Mouse (Mus musculus) hindbrain, embryonic 10.5 days (tissue): Measurements from ENCODE around the gene A2ml1. TPM values are rescaled to one million over a fixed set of nuclear protein-coding genes. Genes with fewer than 3 reads are reported as not detected.

Source experiments
- DNase-seq: peaks from one replicate; pipeline ENCODE4 v3.0.0-alpha.2; 2017; ENCODE audit warnings: low spot score
- H3K27ac ChIP-seq: fragments of 300-500 bp; sonication (generic); 2 replicates; pipeline ENCODE4 v1.5.1; 2016; ENCODE audit warnings: mild to moderate bottlenecking, moderate library complexity
- H3K27me3 ChIP-seq: fragments of 300-500 bp; sonication (generic); 2 replicates; pipeline ENCODE4 v1.6.1; 2016; ENCODE audit warnings: mild to moderate bottlenecking; ENCODE audit not compliant: poor library complexity, insufficient read depth, severe bottlenecking
- H3K36me3 ChIP-seq: fragments of 300-500 bp; sonication (generic); 2 replicates; pipeline ENCODE4 v1.6.1; 2016; ENCODE audit warnings: mild to moderate bottlenecking, moderate library complexity
- H3K4me1 ChIP-seq: fragments of 300-500 bp; sonication (generic); replicated peaks from 2 replicates; pipeline ENCODE4 v1.6.1; 2016; ENCODE audit warnings: mild to moderate bottlenecking
- H3K4me3 ChIP-seq: fragments of 300-500 bp; sonication (generic); 2 replicates; pipeline ENCODE4 v1.5.1; 2016; ENCODE audit warnings: mild to moderate bottlenecking, moderate library complexity
- H3K9me3 ChIP-seq: fragments of 300-500 bp; sonication (generic); 2 replicates; pipeline ENCODE4 v1.6.1; 2016; ENCODE audit warnings: mild to moderate bottlenecking, moderate library complexity
- WGBS: fragments of 180-500 bp; shearing (Covaris S2); methylation state at CpG from one replicate; pipeline ENCODE4 v1.1.7; 2016; 5-methylcytosine and 5-hydroxymethylcytosine counted together
- polyA plus RNA-seq: library from polyadenylated mRNA; unstranded; fragments of >200 nt; fragmentation: Nextera tagmentation; extraction: Ambion mirVana; gene quantifications from 2 replicates; pipeline ENCODE4 v1.2.1, GENCODE M21; 2016

A2ml1 gene
- polyA plus RNA-seq, 1 experiment from 2014 or later = not detected

- H3K9me3 ChIP-seq = no peaks in the 10 kb centered on the region
- no peaks in the 10 kb centered on the region; the same call in 1 of the 2 replicates for H3K4me1 ChIP-seq
- H3K36me3 ChIP-seq = no peaks in the 10 kb centered on the region
- DNase-seq = peak; percentile 23
- no peak overlapping the region for H3K4me3 ChIP-seq
- no peak overlapping the region for H3K27ac ChIP-seq
- H3K27me3 ChIP-seq = no peaks in the 10 kb centered on the region
- 61% methylated on average over 9 of the region's 9 CpGs for WGBS
Measured at GRCm38 (mm10) chr6:128597121-128597522, 15.7 kb upstream of the A2ml1 start.

GRCm38 (mm10) chr6:128594651-128595050 is 13.2 kb upstream of the A2ml1 start:
- no peak overlapping the region for H3K27ac ChIP-seq
- no peak for DNase-seq
- no peak overlapping the region for H3K4me3 ChIP-seq
- H3K27me3 ChIP-seq = no peaks in the 10 kb centered on the region
- 89% methylated on average over 9 of the region's 9 CpGs for WGBS
- H3K36me3 ChIP-seq = no peaks in the 10 kb centered on the region
- H3K9me3 ChIP-seq = no peaks in the 10 kb centered on the region
- no peaks in the 10 kb centered on the region; the same call in 1 of the 2 replicates for H3K4me1 ChIP-seq

GRCm38 (mm10) chr6:128589426-128589825 is 8.0 kb upstream of the A2ml1 start:
- no peaks in the 10 kb centered on the region for H3K9me3 ChIP-seq
- H3K4me3 ChIP-seq = no peak overlapping the region
- WGBS = 56% methylated on average over 4 of the region's 4 CpGs
- H3K4me1 ChIP-seq = no peaks in the 10 kb centered on the region
- no peaks in the 10 kb centered on the region for H3K27me3 ChIP-seq
- H3K36me3 ChIP-seq = no peaks in the 10 kb centered on the region
- H3K27ac ChIP-seq = no peak overlapping the region
- DNase-seq = no peak

- no peaks in the 10 kb centered on the region for H3K27me3 ChIP-seq
- no peak overlapping the region for H3K4me3 ChIP-seq
- H3K9me3 ChIP-seq = no peaks in the 10 kb centered on the region
- H3K4me1 ChIP-seq = no peaks in the 10 kb centered on the region
- 92% methylated on average over 6 of the region's 6 CpGs for WGBS
- H3K27ac ChIP-seq = no peak overlapping the region
- DNase-seq = no peak
- no peaks in the 10 kb centered on the region for H3K36me3 ChIP-seq
Measured at GRCm38 (mm10) chr6:128587619-128588018, 6.2 kb upstream of the A2ml1 start.

GRCm38 (mm10) chr6:128585642-128586245 is 4.3 kb upstream of the A2ml1 start:
- H3K36me3 ChIP-seq = no peaks in the 10 kb centered on the region
- no peaks in the 10 kb centered on the region for H3K4me1 ChIP-seq
- H3K4me3 ChIP-seq = no peak overlapping the region
- no peak for DNase-seq
- no peak overlapping the region for H3K27ac ChIP-seq
- WGBS = 83% methylated on average over 11 of the region's 11 CpGs
- H3K27me3 ChIP-seq = no peaks in the 10 kb centered on the region
- no peaks in the 10 kb centered on the region for H3K9me3 ChIP-seq

GRCm38 (mm10) chr6:128584070-128584660 is 2.8 kb upstream of the A2ml1 start:
- Histone ChIP-seq H3K9me3 (no peaks in the 10 kb centered on the region), H3K27ac (no peak overlapping the region), H3K4me1 (no peaks in the 10 kb centered on the region), H3K36me3 (no peaks in the 10 kb centered on the region), H3K27me3 (no peaks in the 10 kb centered on the region), H3K4me3 (no peak overlapping the region)
- WGBS = 25% methylated on average over 10 of the region's 10 CpGs
- peak; percentile 59 for DNase-seq

- Histone ChIP-seq H3K27me3 (no peaks in the 10 kb centered on the region), H3K4me3 (no peak overlapping the region), H3K4me1 (no peaks in the 10 kb centered on the region), H3K36me3 (no peaks in the 10 kb centered on the region), H3K27ac (no peak overlapping the region), H3K9me3 (no peaks in the 10 kb centered on the region)
- no peak for DNase-seq
- WGBS = 88% methylated on average over 9 of the region's 9 CpGs
Measured at GRCm38 (mm10) chr6:128577301-128577700, 4.1 kb downstream of the A2ml1 start.

- Histone ChIP-seq H3K27me3 (no peaks in the 10 kb centered on the region), H3K27ac (no peak overlapping the region), H3K9me3 (no peaks in the 10 kb centered on the region), H3K4me3 (no peak overlapping the region), H3K4me1 (no peaks in the 10 kb centered on the region), H3K36me3 (no peaks in the 10 kb centered on the region)
- WGBS = 94% methylated on average over 11 of the region's 11 CpGs
- no peak for DNase-seq
Measured at GRCm38 (mm10) chr6:128566589-128566988, 14.8 kb downstream of the A2ml1 start.

- Histone ChIP-seq H3K4me1 (no peaks in the 10 kb centered on the region), H3K4me3 (no peak overlapping the region), H3K36me3 (no peaks in the 10 kb centered on the region), H3K27me3 (no peaks in the 10 kb centered on the region), H3K9me3 (no peaks in the 10 kb centered on the region), H3K27ac (no peak overlapping the region)
- no peak for DNase-seq
- WGBS = 91% methylated on average over 7 of the region's 7 CpGs
Measured at GRCm38 (mm10) chr6:128554049-128554448, 27.4 kb downstream of the A2ml1 start.

- Histone ChIP-seq H3K4me3 (no peak overlapping the region), H3K4me1 (no peaks in the 10 kb centered on the region), H3K27me3 (no peaks in the 10 kb centered on the region), H3K27ac (no peak overlapping the region), H3K9me3 (no peaks in the 10 kb centered on the region), H3K36me3 (no peaks in the 10 kb centered on the region)
- 87% methylated on average over 15 of the region's 15 CpGs for WGBS
- DNase-seq = no peak
Measured at GRCm38 (mm10) chr6:128549463-128550452, 31.6 kb downstream of the A2ml1 start.

- H3K4me1 ChIP-seq = no peaks in the 10 kb centered on the region
- H3K27ac ChIP-seq = no peak overlapping the region
- no peak for DNase-seq
- WGBS = 87% methylated on average over 10 of the region's 10 CpGs
- H3K27me3 ChIP-seq = no peaks in the 10 kb centered on the region
- no peaks in the 10 kb centered on the region for H3K9me3 ChIP-seq
- no peaks in the 10 kb centered on the region for H3K36me3 ChIP-seq
- H3K4me3 ChIP-seq = no peak overlapping the region
Measured at GRCm38 (mm10) chr6:128548532-128548931, 32.9 kb downstream of the A2ml1 start.

- no peak overlapping the region for H3K27ac ChIP-seq
- 88% methylated on average over 4 of the region's 4 CpGs for WGBS
- H3K4me1 ChIP-seq = no peaks in the 10 kb centered on the region
- no peaks in the 10 kb centered on the region for H3K9me3 ChIP-seq
- H3K36me3 ChIP-seq = no peaks in the 10 kb centered on the region
- H3K4me3 ChIP-seq = no peak overlapping the region
- H3K27me3 ChIP-seq = no peaks in the 10 kb centered on the region
- DNase-seq = no peak
Measured at GRCm38 (mm10) chr6:128545402-128545801, 36.0 kb downstream of the A2ml1 start.

- no peak for DNase-seq
- Histone ChIP-seq H3K27me3 (no peaks in the 10 kb centered on the region), H3K4me1 (no peaks in the 10 kb centered on the region), H3K9me3 (no peaks in the 10 kb centered on the region), H3K27ac (no peak overlapping the region), H3K36me3 (no peaks in the 10 kb centered on the region), H3K4me3 (no peak overlapping the region)
- 84% methylated on average over 13 of the region's 13 CpGs for WGBS
Measured at GRCm38 (mm10) chr6:128543226-128543625, 38.2 kb downstream of the A2ml1 start.
